Mouse (Mus musculus) activated CD4-positive, CD25-positive, alpha-beta regulatory T cell, adult 4 months (primary cell): ENCODE measurements around the gene Psen2. TPM values are rescaled to one million over a fixed set of nuclear protein-coding genes. Genes with fewer than 3 reads are reported as not detected.

Source experiments
- polyA plus RNA-seq, 2 experiments: library from polyadenylated mRNA; unstranded; fragments of 100-300 nt; shearing (Covaris generic); gene quantifications; one replicate each; pipeline ENCODE4 v1.2.1; 2017

The Psen2 gene
- polyA plus RNA-seq, 2 experiments from 2014 or later = 109 to 116 TPM

Other genes with a start within 250 kb of the Psen2 start
- 10 to 100 TPM; 25.3 to 28.8 TPM for gene Coq8a, start 63.8 kb downstream of the Psen2 start, polyA plus RNA-seq
- 10 to 100 TPM; 29.8 to 38.2 TPM for gene Itpkb, start 67.0 kb upstream of the Psen2 start, polyA plus RNA-seq
- gene Stum, start 220.1 kb upstream of the Psen2 start, polyA plus RNA-seq = not detected